Mouse (Mus musculus): ENCODE results near the gene Col4a3bp.

Col4a3bp gene

DNA sequence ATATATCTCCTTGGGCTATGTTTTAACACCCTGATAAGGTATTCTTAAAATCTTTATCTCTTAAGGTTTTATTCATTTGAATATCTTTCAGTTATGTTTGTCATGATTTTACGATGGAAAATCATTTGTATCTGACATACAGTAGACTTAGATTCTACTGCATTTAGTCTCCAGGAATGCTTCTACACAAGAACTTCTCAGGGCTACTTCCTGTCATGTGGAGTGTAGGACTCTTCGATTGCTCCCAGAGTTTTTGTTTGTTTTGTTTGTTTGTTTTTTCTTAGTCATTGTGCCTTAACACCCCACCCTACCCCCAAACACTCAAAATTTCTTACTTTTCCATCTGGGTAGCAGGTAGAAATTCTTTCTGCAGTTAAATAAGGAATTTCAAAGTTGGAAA, 1.0 kb upstream of the Col4a3bp start:
- no peak for DNase-seq (ENCODE audit: low spot score)

DNA sequence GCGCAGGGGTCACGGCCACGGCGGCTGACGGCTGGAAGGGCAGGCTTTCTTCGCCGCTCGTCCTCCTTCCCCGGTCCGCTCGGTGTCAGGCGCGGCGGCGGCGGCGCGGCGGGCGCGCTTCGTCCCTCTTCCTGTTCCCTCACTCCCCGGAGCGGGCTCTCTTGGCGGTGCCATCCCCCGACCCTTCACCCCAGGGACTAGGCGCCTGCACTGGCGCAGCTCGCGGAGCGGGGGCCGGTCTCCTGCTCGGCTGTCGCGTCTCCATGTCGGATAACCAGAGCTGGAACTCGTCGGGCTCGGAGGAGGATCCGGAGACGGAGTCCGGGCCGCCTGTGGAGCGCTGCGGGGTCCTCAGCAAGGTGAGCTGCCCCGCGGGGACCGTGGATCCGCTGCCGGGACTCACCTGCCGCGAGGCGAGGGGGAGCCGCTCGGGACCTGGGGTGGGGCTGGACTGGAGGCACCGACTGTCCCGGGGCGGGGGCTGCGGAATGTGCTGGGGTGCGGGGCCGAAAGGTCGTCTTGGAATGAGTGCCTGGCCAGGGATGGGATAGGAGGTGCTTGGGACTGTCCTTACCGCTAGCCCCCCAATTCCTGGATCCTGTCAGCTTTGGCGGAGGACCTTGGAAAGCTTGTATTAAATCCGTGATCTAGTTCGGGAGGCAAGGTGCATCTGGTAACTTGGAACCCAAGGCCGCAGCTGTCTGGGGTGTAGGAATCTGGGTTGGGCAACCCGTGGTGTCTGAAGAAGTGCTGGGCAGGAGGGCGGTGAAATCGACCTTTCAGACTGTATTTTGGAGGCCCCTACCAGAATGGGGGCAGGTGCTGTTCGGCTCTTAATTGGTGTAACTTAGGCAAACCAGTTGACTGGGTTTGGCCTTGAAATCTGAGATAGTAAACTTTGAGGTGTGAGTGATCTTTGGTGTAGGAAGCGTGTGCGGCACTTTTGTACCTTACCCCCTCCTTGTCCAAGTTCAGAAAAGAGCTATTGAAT, 778 bp downstream of the Col4a3bp start:
- peak; percentile 25 for DNase-seq (ENCODE audit: low spot score)

DNA sequence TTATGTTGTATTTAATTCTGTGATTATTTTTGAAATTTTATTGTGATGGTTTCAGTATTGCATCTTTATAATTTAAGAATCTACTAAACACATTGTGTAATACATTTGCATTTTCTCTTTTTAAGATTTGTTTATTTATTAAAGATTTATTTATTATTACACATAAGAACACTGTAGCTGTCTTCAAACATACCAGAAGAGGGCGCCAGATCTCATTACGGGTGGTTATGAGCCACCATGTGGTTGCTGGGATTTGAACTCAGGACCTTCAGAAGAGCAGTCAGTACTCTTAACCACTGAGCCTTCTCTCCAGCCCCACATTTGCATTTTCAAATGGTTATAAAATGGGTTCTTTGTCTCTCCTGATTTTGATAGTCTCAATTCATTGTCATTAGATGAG, 2.1 kb downstream of the Col4a3bp start:
- no peak for DNase-seq (ENCODE audit: low spot score)

DNA sequence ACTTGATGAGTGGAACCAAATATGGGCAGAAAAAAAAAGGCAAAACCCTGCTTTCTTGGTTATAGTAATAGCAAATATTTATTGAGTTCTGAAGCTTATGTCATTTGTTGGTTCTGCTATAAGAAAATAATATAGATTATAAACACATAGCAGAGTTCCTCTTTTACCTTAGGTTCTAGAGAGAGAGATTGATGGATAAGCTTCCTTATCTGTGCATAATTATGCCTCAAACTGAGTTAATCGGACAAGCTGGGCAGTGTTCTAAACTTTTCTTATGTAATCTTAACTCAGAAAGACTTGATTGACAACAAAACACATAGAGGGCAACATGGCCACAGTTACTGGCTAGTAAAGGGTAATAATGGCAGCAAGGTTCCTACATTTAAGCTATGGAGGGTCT, 4.8 kb downstream of the Col4a3bp start:
- DNase-seq (ENCODE audit: low spot score) = no peak

DNA sequence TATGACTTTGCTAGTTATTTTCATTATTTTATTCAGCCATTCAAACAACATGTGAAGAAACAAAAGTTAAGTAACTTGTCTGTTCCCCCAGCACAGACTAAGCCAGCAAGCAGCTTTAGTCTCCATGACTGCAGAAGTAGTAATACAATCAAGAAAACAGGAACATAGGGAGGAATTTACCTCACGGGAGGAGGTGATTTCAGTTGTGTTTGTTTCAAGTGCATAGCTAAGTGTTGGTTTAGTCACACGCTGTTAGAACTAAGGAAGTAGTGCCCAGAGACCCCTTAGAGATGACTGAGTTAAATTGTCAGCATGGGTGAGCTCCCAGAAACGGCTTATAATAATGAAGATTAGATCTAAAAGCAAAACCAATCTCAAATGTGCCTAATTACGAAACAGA, 5.5 kb downstream of the Col4a3bp start:
- no peak for DNase-seq (ENCODE audit: low spot score)

DNA sequence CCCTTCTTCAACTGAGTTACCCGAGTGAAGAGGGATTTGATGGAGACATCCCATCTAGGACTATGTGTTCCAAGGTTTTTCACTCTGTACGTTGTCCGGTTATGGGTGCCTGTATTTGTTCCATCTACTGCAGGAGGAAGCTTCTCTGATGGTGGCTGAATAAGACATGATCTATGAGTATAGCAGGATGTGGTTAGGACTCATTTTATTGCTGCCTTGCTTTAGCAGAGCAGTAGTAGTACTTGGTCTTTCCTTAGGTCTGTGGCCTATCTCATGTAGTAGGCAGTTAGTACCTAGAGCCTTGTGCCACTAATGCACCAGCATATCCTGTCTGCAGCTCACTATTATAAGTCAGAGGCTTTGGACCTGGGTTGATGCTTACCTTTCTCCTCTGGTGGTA, 12.7 kb downstream of the Col4a3bp start:
- no peak for DNase-seq (ENCODE audit: low spot score)

DNA sequence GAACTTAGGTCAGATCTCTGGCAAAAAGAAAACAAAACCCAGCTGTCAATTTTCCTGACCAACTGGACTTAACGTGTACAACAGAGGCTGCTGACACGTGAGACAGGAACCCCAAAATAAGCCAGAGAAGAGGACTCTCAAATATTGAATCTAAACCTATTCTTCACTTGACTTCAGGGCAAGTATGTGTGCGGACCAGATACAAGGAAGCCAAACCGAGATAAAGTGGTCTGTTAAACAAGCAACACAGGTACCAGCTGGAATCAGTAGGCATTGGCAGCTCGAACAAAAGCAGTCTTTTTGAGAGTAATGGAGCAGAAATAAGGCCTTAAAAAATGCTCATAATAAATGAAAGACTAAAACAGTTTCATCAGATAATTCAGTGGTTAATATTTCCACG, 25.6 kb downstream of the Col4a3bp start:
- DNase-seq (ENCODE audit: low spot score) = no peak

DNA sequence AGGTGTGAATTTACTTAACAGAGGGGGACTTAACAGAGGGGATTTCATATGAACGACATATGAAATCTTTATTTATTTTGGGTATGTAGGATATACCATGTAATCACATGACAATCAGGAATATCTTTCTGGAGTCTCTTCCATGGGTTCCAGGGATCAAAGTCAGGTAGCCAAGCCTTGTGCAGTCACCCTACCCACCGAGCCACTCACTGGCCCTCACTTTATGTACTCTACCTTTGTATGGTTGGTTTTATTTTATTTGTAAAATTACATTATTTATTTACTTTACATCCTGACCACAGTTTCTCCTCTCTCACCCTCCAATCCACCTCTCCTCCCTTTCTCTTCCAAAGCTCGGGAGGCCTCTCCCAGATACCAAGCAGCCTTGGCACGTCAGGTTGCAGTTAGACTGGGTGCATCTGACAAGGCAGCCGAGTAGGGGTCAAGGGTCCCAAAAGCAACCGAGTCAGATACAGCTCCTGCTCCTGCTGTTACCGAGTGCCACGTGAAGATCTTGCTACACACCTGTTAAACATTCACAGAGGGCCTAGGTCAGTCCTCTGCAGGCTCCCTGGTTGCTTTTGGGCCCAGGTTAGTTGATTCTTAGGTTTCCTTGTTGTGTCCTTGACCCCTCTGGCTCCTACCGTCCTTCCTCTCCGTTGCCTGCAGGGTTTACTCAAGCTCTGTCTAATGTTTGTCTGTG, 28.0 kb downstream of the Col4a3bp start:
- DNase-seq (ENCODE audit: low spot score) = no peak

DNA sequence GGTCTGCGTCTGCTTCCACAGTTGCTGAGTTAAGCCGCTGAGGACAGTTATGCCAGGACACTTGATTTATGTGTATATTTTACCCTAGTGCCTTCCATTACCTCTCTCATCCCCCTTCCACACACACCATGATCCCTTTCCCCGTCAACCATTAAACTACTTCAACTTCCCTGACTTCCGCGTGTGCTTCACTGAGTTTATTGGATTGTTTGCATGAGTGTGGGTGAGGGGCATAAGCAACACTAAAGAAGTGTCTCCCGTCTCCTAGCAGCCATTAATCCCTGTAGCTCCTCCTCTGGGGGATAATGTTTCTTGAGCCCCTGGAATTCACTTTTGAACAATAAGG, 28.6 kb downstream of the Col4a3bp start:
- DNase-seq (ENCODE audit: low spot score) = no peak

DNA sequence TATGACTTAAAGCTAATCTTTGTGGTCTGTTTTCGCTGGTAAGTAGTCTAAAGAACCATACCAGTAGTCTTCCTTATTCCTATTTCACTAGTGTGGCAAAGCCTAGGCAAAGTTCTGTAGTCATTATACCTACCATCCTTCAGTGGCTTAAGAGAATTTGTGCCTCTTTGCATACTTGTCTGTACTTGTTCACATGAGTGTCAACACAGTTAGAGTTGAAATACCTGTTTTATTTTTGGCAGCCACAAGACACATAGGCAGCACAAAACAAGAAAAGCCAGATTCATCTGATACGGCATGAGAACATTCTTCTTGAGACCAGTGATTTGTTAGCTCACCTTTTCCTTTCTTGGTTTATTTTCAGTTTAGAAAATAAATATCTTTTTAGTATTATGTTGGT, 31.8 kb downstream of the Col4a3bp start:
- DNase-seq (ENCODE audit: low spot score) = no peak

DNA sequence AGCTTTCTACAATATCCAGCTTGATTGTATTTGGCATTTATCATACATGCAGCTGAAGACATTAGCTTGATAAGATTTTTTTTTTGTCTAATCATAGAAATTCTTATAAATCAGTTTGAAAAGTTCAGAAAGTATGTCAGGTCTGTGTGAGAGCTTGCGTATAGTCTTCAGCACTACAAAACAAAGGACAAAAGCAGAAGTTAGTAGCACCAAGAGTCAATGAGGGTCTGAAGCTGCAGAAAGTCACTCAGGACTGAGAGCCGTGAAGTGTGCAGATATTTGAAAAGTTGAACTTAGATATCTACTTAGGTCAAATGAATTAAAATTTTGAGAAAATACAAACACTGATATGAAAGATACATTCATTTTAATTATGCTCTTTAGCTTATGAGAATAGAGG, 36.7 kb downstream of the Col4a3bp start:
- DNase-seq (ENCODE audit: low spot score) = no peak

DNA sequence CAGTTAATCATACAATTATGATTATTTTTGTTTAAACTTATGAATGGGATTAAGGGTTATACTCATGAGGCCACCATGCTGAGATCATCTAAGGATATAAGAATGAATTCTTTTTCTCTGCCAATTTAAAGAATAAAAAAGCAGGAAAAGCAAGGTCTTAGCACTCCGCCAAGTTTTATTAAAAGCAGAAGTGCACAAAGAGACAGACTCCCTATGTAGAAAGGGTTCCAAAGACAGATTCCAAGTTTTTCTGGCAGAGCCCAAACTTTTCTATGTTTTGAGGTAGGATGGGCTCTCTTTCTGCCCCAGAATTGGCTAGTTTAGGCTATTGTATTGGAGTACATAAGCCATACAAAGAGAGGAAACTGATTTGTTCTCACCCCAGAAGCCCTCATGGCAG, 37.6 kb downstream of the Col4a3bp start:
- DNase-seq (ENCODE audit: low spot score) = no peak

DNA sequence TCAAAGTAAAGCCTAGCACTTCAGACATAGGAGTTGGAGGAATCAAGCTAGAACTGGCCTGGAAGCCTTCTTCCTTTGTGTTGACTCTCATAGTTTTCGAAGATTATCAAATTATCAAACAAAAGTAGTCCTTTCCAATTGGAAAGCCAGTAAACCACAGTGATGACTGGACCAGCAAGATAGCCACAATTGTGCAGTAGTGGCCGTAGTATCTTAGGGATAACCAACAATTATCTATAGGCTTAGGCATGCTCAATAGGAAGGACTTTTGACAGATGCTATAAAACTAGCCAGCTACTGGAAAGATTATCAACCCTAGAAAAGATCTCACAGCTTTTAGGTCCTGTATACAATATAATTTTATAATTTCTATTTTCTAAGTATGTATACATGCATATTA, 41.8 kb downstream of the Col4a3bp start:
- no peak for DNase-seq (ENCODE audit: low spot score)

DNA sequence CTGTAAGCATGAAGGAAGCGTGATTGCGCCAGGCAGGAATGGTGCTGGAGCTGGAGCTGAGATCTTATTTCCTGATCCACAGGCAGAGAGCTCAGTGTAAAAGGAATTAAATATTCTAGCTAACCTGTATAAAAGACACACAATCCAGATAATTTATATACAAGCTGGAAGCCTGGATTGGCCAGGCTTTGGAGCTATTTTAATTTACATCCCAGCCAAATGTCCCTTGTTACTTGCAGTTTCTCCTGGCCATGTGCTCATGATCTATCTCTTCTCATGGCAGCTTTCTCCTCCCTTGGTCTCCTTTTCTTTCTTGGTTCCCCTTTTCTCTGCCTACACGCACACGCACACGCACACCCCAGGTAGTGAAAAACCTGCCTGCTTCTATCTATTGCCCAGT, 44.1 kb downstream of the Col4a3bp start:
- DNase-seq (ENCODE audit: low spot score) = no peak

DNA sequence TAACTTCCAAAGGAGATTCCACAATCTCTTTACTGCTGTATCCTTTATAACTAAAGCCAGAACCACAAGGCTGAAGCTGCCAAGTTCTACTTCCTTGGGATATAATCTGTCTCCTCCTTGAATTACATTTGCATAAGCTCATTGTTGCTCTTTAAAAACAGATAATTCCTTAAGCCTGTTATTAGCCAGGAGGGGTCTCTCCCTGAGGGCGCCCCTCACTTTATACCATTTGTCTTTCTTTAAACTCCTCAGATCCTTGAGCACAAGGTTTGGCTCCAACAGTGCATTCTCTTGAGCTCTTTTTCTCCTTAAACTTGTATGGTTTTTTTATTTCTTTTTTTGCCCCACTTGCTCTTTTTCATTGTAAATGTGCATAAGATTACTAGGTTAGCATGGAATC, 46.2 kb downstream of the Col4a3bp start:
- no peak for DNase-seq (ENCODE audit: low spot score)

DNA sequence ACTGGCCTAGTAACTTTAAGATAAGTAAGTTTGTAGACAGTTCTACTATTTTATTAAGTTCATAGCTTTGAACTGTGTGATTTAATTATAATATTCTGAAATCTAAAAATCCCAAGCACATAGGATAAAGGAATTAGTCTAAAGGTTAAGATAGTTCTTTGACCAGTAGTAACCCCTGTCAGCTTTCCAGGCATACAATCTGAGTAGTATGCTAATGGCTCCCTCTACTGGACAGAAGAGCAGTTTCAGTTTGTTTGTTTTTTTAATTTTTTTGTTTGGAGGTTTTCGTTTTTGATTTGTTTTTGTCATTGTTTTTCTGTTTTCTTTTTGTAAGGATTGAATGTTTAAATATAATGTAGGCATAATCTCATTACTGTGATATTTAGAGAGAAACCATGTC, 51.2 kb downstream of the Col4a3bp start:
- no peak for DNase-seq (ENCODE audit: low spot score)

DNA sequence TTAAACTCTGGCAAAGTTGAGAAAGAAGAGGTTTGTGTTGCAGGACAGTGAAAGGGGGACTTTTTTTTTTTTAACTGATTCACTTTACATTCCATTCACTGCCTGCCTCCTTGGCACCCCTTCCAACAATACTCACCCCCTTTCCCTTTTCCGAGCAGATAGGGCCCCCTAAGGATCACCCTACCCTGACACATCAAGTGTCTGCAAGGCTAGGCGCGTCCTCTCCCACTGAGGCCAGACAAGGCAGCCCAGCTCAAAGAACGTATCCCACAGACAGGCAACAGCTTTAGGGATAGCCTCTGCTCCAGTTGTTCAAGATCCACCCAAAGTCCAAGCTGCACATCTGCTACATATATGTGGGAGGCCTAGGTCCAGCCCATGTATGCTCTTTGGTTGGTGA, 51.7 kb downstream of the Col4a3bp start:
- no peak for DNase-seq (ENCODE audit: low spot score)

DNA sequence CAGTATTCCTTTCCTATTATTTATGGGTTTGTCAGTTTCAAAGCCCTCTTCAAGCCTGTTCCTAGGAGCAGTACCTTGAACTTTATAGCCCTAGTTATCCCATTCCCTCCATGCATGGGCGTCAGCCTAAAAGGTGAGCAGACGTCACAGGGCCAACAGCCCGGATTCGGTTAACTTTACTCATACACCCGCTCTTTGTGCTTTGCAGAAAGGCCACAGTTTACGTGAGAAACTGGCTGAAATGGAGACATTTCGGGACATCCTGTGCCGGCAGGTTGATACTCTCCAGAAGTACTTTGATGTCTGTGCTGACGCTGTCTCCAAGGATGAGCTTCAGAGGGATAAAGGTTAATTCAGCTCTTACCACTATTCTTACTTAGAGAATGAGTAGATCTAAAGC, 56.8 kb downstream of the Col4a3bp start:
- no peak for DNase-seq (ENCODE audit: low spot score)

DNA sequence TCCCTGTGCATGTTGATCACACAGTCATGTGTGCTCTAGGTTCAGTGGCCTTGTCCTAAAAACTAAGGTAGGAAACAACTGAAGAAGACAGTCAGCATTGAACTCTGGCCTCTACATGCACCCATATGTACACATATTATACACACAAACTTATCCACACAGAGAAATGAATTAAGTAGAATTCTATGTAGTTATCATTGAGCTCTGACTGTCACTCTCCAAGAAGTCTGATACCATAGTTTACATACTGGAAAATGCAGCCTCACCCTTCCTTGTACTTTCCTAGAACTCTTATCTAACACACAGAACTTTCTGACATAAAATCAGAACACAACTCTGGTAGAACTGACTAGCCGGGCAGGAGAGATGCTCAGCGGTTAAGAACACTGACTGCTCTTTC, 61.8 kb downstream of the Col4a3bp start:
- no peak for DNase-seq (ENCODE audit: low spot score)

DNA sequence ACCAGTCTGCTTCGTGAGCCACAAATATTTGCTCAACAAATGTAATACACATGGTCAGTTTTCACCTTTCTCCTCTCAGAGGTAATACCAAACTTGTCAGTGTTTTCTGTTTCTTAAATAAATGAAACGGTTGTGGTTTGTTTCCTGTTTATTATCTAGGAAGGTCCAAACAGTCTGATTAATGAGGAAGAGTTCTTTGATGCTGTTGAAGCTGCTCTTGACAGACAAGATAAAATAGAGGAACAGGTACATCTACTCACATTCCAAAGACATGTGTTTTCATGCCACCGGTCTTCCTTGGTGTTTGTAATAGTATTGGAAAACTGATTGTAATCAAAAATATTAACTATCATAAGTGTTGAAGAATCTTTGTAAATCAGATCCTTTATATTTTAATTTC, 72.2 kb downstream of the Col4a3bp start:
- no peak for DNase-seq (ENCODE audit: low spot score)

DNA sequence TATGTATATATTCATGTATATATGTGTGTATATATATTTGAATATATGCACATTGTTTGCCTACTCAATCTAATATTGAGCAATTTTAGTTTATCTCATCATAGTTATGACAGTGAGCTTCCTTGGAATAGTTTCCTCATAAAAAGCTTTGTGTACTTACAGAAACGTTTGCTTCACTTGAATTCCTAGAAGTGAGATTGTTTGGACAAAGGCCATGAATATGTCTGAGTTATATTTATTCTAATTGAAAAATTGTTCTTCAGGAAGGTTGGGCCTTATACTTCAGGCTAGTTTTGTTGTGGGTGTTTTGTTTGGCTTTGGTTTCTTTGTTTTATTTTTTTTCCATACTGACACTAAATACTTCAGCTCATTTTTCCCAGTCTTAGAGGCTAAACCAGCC, 78.5 kb downstream of the Col4a3bp start:
- DNase-seq (ENCODE audit: low spot score) = no peak

DNA sequence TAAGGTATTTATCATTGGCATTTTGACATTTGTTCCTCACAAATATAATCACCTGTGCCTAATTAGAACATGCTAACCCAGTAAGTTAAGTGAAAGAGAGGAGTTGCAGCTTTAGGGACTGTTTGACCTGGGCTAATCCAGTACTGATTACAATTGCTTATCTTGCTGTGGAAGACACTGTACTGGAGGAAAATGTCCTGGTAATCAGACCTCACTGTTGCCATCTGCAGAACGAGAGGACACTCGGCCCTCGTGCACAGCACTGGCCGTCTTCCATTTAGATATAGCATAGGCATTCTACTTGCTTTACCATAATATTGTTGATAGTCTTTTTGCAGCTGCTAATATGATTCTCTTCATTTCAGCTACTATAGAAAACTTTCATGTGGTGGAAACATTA, 88.0 kb downstream of the Col4a3bp start:
- DNase-seq (ENCODE audit: low spot score) = no peak

DNA sequence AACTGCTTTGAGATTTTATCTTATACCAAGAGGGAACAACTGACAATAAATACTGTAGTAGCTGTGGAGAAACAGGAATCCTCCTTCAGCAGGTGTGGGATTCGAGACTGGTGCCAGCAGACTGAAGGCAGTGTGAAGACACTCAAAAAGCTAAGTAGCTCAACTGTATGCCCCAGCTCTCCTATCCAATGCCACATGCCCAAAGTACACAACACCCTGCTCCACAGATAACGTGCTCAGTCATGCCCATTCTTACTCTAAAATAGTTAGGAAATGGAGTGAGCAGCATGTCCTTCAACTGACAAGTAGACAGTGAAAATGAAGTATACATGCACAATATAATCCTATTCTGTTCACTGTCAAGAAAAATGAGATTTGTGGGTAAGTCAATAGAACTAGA, 101.8 kb downstream of the Col4a3bp start:
- no peak for DNase-seq (ENCODE audit: low spot score)

DNA sequence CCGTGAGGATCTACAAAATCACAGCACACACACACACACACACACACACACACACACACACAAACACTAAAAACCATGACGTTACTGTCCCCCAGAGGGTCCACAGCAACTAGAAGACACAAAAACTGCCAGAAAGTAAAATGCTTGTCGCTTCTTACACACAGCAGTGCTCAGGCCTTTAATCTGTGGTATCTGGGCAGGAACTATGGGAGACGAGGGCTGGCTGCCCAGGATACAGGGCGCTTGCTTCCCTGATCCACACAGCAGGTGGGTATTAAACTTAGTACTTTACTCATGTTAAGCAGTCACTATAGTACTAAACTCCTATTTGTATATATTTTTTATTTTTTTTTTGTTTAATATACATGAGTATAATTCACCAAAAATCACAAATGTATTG, 103.4 kb downstream of the Col4a3bp start:
- no peak for DNase-seq (ENCODE audit: low spot score)

All from urinary bladder, postnatal 10 days (tissue).